Mouse (Mus musculus) lung, postnatal 0 days (tissue): Measurements from ENCODE around the gene Ly6g6c.

Experiments used
- CTCF ChIP-seq: IDR thresholded peaks from 2 replicates; pipeline ENCODE4 v1.5.1; 2016; ENCODE audit warnings: antibody characterized with exemption, mild to moderate bottlenecking
- EP300 ChIP-seq: IDR thresholded peaks from 2 replicates; pipeline ENCODE4 v1.6.1; 2016; ENCODE audit warnings: antibody characterized with exemption, mild to moderate bottlenecking, control low read depth

- TF ChIP-seq EP300 (no peak), CTCF (no peak)
Observed at GRCm38 (mm10) chr17:35097164-35097655, 32.0 kb downstream of the Ly6g6c start.
